Mouse (Mus musculus) layer of hippocampus, adult 9-10 months (tissue): ENCODE results near the gene Immp2l.

ENCODE experiments used
- DNase-seq: peaks from one replicate; pipeline ENCODE4 v3.0.0; 2022; ENCODE audit warnings: low spot score

The Immp2l gene

DNA sequence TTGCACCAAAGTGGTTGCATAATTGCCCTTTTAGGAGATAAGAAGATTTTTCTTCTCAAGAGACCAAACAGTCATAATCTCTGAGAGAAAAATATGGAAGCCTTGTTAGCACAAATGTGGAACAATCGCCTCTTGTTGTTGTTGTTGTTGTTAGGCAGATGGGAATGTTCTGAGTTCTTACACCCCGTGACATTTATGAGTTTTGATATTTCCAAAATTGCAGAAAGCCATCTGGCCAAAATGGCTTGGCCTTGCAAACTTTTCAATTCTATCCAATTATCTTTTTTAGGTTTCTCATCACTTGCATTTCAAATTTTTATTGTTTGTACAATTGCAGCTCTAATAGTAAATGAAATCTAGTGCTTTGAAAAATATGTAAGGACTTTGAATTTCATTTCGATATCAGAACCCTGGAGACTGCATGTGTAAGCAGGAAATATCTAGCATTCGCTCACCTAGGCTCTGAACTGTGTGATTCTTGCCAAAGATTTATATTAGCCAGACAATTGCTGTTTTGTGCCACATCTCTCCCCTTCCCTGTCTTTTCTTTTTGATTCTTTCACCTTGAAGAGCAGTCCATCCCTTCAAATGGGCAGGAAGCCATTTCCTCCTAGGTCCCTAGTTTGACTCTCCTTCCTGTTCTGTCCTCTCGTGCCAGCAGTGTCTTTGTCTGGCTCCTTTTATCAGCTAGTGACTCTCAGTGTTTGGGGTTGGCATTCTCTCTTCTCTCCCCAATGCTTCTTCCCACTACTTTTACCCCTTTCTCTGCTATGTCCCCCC lies 412.5 kb downstream of the Immp2l start:
- DNase-seq, result no peak

DNA sequence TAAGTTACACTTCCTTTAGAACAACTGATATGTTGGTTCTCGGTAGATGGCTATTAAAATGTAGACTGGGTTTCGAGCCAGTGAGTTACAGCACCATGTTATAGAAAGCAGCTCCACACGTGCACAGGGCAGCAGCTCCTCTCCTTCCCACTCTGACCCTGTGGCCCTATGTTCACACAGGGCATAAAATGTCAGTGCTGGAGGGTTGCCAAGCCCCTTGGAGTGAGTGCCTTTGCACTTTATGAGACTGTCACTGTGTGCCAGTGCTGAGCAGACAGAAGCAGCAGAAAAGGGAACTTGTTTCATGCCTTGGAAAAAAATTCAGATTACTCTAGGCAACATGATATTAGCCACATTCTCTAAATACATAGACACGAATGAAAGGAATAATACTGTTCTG lies 414.6 kb downstream of the Immp2l start:
- no peak for DNase-seq

DNA sequence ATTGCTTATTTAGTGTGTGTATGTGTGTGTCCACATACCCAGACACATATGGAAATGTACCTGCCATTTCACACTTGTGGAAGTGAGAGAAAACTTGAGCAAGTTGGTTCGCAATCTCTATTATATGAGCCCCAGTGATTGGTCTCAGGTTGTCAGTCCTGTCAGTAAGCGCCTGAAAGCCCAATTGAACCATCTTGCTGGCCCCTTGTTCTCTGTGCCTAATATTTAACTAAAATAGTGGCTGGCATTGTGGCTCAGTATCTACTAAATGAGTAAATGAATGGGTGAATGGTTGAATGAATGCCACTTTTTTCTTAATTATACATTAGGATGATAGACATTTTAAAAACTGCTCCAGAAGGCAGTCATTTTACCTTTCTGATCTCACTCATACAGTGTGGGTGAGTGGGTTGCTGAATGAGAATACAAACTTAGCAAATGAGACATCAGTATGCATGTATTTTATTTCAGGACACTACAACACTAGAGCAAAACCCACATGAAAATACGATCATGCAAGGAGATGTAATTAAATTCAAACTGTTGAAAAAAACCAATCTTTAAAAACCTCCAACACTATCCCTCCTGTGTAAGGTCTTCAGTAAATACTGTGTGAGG lies 444.6 kb downstream of the Immp2l start:
- DNase-seq, result no peak

DNA sequence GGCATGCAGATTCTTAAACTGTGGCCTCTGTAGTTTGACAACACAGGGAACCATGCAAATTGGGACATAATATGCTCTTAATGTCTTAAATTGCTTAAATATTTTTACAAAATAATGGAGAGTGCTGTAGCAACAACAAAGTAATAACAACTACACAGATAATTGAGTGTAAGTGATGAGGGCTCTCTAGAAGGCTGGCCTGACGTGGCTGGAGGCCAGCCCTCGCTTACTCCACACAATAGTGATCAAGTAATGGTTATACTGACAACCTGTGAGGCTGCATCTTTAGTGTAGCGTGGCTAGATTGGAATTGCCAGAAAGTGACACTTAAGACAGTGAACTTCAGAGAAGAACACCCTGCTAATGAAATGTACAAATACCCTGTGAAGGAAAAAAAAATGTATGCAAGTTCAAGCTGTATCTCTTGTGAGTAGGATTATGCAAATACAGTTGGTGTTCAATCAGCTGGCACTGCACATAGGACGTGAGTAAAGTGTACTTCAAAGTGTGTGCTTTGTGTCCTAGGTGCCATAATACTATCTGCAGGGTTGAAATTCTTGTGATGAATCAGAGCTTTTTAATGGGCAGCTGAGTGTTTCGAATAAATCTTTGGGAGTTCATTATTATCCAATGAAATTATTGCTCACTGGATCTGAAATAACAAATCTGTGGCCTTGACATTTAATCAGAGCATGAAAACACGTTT lies 445.4 kb downstream of the Immp2l start:
- no peak for DNase-seq

DNA sequence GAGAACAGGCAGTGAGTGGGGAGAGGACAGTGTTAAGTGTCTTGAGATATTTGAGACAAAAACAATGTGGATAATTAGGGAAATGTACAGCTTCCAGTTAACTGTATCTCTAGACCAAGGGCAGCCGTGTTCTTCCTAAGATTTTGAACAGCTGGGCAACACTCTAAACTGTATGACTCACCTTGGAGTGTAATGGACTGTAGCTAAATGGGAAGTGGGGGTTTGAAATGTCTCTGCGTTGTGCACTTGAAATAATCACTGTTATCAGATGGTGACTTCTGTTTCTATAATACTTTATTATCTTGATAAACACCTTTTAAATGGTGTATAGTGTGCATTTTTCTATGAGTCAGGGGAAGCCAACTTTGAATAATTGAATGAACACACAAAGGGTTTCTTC lies 457.6 kb downstream of the Immp2l start:
- DNase-seq, result no peak

DNA sequence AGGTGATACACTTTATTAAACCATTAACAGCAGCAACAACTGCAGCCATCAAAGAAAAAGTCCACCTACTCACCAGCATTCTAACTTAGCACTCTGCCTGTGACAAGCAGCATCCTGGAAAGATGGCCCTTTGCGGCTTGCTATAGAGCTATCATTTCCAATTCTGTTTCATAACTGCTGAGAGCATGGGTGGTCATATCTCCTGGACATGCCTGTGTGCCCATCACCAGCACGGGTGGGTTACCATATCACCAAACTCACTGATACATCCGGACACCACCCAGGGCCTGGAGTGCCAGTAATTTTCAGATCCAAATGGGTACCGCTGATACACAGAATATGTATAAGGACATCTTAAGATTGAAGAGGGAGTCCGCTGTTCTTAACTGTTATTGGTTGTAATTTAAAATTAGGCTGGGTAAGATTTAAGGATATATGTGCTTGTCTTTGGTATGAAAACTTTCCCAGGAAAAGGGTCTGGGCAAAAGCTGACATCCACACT lies 459.3 kb downstream of the Immp2l start:
- DNase-seq, result no peak

DNA sequence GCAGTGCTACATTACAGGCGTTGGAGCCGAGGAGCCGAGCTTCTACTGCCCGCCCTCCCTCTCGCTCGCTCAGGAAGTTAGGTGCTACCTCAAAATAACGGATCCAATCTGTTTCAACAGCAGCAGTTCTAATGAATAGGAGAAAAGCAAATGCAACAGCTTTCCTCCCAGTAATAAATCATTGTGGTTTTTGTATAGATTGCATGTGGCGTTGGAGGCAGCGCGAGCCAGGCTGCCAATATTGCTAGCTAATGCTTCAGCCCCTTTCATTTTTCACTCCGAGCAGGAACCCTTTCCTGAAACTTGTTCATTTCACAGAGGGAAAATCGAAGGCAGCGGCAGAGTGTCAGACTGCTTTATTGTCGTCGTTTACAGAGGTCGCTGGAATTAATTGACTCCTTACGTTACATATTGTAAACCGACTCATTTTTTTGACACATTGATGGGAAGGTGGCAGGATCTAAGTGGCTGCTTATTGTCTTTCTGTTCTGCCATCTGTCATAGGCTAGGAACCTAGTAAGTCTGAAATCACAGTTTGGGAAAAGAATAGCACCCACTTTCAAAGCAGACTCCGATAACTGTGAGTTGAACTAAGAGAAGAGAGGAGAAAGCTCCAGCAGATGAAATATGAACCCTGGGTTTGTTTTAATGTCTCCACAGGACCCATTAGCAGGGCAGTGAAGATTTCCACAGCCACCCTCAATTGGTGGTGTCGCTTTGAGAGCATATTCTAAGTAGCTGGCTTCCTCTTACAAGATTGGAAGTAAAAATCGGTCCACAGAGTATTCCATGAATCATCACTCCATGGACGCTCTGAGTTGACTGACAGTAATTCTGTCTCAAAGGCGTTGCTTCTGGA lies 459.9 kb downstream of the Immp2l start:
- DNase-seq, result no peak

DNA sequence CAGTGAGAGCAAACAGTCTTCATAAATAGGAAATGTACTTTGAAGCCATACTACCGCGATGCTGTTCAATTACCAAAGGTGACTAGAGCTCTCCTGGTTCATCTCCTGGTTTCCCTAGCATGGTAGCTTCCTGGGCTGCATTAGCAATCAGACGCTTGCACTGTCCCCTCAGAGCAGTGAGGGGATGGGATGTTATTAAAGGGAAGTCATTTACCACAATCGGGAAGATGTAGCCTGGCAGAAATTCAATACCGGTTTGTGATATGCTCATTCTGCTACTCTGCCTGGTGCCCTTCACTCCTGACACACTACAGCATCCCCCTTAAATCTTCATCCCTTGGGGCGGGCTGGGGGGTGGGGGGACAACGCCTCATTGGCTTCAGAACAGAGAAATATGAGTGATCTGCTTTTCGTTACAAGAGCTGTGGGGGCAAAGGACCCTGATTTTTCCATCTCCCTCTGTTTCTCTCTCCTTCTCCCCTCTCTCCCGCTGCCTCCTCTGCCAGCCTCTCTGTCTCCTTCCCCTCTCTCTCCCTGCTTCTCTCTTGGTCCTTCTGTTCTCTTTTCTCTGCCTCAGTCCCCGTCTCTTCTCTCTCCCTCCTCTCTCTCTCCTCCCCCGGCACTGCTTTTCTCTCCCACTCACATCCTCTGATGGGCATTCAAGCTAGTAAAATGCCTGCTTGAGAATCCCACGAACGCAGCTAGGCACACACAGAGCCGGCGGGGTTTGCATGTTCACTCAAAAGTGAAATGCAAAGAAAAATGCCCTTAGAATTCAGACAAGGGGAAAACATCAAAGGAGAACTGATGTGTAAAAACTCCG lies 461.0 kb downstream of the Immp2l start:
- no peak for DNase-seq

DNA sequence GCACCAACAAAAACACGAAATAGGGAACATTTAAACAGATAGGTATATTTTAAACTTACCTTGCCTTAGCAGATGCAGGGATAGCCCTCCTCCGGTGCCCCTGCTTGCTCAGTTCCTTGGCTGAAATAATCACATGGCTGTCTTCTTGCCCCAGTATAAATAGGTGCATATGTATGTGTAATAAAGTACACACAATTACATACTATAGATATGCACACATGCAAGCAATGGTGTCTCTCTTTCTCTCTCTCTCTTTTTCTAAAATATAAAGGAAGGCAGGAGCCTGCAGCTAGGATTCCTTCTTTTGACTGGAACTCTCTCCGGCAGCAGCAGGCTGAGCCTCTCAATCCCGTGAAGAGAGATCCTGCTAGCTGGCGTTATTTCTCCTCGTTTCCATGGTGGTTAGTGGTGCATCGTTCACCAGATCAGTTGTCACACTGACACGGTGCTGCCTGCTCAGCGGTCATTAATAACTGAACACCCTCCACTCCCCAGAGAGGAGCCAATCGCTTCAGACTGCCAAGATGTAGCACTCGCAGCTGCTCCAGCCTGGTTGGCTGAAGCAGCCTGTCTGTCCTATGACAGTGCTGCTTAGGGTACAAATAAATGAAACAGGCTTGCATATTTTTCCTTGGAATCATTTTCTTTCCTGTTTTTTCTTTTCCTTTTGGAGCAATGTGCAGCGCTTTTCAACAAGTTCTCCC lies 461.8 kb downstream of the Immp2l start:
- peak; percentile 67 for DNase-seq

DNA sequence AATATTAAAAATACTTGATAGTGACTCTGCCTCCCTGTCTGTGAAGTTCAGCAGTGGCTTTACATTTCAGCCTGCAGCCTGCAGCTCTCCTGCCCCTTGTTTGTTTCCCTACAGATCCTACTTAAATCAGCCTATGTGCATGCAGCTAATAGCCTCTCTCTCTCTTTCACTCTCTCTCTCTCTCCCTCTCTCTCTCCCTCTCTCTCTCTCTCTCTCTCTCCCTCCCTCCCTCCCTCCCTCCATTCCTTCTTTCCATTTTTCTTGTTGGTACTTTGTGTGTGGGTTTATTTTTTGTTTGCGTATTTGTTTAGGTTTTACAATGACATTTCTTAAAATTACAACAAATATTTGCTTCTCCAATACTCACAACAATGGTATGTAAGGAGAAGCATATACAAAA lies 462.4 kb downstream of the Immp2l start, which contains the start of gene Lrrn3:
Gene Lrrn3 (minus strand): TSS at position 101 of the 400 bp plus-strand sequence.
- DNase-seq, result no peak

DNA sequence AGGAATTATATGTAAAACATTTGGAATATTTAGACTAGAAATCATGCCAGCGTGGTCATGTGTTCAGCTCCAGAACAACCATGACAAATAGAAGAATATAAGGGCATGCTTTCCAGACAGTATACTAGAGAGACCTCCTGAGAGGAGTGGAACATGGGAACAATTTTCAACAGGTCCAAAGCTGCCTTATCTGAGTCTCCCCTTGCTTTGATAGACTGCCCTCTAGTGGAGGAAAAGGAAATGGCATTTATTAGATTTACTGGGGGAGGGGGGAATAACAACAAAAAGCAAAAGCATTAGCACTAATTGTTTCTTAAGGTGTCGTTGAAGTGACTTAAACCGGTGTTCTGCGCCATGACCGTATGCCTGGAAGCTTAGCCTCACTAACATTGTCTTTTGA lies 463.1 kb downstream of the Immp2l start:
- DNase-seq, result peak; percentile 39

DNA sequence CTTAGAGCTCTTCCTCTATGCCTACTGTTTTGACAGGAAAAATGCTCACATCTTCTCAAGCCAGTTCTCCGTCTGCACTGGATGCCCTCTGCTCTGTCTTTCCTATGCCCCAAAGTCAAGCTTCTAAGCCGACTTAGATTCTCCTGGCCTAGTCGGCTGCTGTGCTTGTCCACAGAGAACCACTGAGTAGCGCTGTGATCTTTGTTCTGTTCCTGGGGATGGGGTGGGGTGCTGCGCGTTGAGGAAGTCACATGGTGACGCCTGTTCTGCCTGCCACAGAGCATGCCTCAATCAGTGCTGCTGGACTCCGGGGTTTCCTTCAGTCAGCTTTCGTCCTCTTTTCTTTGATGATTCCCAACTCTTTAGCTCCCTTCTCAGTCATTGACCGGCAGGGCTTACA lies 470.7 kb downstream of the Immp2l start:
- no peak for DNase-seq

DNA sequence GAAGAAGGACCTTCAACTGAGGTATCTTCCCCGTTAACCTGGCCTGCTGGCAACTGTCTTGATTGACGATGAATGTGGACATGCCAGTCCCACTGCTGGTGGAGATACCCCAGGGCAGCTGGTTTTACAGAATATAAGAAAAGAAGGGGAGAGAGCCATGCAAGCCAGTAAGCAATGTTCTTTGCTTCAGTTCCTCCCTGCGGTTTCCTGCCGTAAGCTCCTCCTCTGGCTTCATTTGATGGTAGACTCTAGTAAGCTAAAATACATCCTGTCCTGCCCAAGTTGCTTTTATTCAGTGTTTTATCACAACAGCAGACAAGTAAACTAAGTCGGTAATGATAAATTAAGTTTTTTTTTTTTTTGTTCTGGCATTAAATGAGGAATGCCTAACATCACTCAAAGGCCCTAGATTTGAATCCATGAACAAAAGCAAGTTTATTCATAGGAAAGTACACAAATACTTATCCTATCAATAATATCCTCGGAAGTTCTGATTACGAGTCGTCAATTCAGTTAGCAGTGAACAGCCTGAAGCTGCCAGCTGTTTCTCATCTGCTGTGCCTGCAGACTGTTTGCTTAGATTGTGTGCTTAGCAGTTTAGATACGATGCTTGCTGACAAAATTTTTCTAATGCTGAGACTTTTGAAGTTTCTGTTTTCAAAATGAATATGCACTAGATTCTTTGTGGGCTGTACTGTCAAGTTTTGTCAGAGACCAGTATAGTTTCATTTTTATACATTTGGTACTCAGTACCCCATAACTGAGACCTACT lies 476.3 kb downstream of the Immp2l start:
- no peak for DNase-seq

DNA sequence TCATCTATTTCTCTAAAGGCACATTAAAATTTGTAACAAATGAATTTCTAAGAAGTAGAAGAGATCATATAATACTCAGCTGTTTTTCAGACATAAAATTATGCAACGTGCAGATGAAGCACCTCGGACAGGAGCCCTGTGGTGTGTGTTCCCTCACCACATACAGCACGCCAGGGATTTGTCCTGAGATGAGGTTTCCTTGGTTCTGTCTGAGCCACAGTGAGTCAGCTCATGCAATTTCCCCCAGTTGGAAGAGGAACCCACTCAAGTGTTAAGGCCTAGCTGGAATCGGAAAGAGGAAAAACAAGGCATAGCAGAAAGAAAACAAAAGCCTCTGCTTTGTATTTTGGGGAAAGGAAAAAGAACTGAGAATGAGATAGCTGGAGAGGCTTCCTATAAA lies 484.7 kb downstream of the Immp2l start:
- DNase-seq, result no peak

DNA sequence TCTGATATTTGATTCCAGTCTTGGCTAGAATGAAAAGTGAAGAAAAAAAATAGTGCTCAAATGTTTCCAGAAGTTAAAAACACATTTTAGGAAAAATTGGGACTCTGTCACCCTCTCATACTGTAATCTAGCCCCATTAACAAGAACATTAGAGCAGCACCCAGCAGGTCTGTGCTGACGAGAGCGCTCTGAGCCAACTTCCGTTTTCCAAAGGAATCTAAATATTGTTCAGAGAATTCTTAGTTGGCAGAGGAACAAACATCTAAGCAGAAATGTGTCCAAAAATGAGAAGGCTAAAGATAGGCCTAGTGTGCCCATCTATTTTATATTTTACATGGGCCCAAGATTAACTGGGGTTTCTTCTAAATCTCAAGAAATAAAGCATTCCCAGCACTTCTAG lies 486.7 kb downstream of the Immp2l start:
- DNase-seq, result no peak

DNA sequence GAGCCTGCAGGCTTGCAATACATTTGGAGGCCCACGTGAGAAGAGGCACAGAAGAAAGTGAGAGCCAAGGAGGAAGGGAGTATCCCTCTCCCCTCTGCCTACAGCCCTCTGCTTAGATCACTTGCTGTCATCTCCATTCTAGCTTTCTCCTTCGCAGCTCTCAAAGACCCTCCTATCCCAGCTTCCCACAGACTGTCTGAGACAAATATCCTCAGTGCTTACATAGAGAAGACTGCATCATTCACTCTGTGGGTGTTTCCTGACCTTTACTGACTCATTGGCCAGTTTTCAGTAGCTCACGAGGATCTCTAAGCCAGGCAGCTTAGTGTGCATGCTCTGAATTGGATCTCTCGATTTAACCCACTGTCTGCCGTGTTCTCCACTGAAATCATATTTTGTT lies 495.0 kb downstream of the Immp2l start:
- no peak for DNase-seq

DNA sequence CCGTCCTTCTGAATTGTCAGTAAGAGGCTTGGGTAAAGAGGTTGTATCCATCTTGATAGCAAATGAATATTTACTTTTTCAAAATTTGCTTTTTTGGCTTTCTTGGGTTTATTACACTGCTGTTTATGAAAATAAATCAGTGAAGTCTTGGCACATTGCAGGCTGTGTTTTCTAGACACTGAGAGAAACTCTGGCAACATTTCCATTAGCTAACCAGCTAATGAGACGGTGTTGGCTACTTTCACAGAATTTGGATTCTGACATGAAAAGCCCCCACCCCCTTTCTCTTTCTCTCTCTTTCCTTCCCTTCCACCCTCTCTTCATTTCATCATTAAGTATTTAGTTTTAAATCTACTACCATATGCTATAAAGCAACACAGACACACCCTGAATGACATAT lies 496.4 kb downstream of the Immp2l start:
- no peak for DNase-seq

DNA sequence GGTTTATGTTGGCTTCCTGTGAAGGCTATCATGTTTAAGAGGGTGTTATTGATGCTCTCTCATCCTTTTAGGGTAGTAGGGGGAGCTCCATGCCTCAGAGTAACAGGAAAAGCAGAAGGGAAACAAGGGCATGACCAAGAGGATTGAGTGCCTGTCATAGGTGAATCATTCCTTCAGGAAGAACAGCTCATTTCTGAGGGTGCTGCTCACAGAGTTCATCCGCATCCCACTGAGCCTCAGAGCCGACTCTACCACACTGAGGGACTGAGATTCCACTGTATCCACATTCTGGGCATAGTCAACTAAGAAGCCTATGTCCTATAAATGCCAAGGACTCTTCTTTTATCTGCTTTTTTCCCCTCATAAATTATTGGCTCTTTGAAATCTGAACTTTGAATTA lies 497.8 kb downstream of the Immp2l start:
- DNase-seq, result no peak

DNA sequence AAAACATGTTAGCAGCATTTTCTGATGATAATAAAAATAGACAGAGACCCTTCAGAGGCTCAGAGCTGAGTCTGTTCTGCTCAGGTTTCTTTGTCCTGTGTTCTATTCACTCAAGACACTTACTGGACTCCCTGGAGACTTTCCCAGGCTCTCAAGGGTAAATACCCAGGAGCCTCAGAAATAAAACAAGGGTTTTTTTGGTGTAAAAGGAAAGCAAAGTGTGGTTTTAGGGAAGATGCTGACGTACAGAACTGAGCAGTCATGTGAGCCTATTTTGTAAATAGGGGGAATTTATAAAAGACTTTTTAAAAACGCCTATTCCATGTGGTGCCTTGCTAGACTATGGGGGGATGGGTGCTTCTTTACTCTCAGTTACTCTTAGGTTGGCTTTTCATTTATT lies 502.8 kb downstream of the Immp2l start:
- no peak for DNase-seq

DNA sequence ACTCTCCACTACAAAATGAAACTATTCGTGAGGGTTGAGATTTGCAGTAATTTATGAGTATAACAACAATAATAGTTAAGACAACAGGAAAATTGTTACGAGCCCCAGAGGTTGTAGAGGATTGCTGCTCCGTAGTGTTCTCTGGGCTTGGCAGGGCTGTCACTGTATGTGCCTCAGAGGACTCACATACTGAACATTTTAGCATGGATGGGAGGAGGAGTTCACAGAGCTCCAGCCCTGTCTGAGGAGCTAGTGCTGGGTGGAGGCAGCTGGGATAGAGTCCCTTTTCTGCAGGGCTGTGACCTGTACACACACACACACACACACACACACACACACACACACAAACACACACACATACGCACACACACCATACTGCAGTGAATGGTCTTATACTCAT lies 504.5 kb downstream of the Immp2l start:
- DNase-seq, result no peak
